Mouse (Mus musculus): Measurements from ENCODE around the gene Spata16.

Gene Spata16

GRCm38 (mm10) chr3:26834178-26835050, 197.0 kb downstream of the Spata16 start:
- DNase-seq, result peak; percentile 53

- no peak for DNase-seq
These were observed 197.8 kb downstream of the Spata16 start for GRCm38 (mm10) chr3:26835051-26835755.

DNA sequence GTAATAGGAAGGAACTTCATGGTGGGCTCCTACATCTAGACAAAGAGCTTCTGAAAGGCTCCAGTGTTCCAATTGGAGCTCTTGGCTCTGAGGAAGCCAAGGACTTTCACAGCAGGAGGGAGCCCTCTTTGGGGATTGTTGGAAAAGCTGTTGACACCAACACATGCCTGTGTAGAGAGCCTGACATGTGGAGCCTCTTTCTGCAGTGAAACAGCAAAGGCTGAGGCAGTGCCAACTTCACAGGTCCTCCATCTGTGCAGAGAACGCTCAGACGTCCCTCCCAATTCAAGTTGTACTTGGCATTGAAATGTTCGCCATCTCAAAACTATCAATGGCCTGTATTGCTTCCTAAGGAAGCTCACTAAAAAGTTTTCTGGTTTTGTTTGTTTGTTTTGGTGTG, 207.6 kb downstream of the Spata16 start:
- DNase-seq, result no peak

- DNase-seq, result no peak
These were observed 210.5 kb downstream of the Spata16 start for GRCm38 (mm10) chr3:26847935-26848334.

- no peak for DNase-seq
These were observed 212.8 kb downstream of the Spata16 start for GRCm38 (mm10) chr3:26850207-26850606.

DNA sequence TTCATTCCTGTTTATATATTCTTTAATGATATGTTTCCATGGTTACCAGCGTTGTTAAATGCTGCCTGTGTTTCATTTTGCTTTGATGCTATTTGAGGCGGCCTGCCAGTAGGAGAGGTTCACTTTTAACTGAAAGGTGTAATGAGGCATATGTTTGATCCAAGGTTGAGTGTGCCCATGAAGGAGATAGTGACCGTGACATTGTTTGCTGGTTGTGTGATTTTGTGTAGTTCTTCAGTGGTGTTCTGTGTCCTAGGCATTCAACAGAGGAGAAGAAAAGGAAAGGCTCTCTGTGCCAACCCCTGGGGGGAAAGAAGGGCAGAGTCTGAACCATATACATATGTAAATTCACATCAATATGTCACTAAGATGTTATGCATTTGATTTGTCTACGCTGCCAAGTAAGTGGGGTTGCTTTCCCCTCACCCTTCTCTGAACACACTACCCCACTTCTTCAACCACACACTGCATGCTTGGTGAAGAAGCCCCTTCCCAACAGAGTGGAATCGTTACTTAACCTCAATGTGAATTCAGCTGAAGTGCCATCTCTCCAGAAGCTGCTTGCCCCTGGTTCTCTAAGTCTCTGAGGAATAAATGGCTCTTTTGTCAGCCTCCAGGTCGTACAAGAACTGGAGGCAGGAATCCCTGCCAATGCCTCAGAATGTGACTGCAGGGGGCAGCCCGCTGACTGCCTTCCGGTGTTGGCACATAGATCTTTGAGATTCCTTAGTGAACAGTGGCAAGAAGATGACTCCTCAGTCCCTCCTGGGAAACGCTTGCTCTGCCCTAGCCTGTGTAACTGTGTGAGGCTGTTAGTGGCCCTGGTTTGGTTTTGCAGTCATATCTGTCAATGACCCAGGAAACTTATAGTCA, 213.5 kb downstream of the Spata16 start:
- no peak for DNase-seq

GRCm38 (mm10) chr3:26853557-26853956, 216.1 kb downstream of the Spata16 start:
- no peak for DNase-seq

- DNase-seq, result peak; percentile 10
These were observed 237.3 kb downstream of the Spata16 start for GRCm38 (mm10) chr3:26874706-26875105.

DNA sequence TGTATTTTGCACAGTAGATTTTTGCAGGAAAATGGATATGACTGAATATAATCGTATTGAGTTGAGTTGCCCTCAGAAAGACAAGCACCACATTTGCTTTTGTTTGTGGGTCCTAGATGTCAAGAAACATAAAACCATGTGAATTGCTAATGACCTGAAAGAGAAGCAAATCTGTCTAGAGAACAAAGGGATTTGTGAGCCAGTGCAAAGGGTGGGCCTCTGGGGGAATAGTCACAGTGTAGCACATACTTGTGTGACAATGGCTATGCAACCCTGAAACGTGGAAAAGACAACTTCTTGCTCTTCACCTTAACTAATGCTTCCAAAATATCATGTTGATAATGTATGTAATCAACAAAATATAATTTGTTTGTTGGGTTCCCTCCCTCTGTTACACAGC, 239.9 kb downstream of the Spata16 start:
- DNase-seq, result no peak

- no peak for DNase-seq
These were observed 279.2 kb downstream of the Spata16 start for GRCm38 (mm10) chr3:26916607-26917006.

DNA sequence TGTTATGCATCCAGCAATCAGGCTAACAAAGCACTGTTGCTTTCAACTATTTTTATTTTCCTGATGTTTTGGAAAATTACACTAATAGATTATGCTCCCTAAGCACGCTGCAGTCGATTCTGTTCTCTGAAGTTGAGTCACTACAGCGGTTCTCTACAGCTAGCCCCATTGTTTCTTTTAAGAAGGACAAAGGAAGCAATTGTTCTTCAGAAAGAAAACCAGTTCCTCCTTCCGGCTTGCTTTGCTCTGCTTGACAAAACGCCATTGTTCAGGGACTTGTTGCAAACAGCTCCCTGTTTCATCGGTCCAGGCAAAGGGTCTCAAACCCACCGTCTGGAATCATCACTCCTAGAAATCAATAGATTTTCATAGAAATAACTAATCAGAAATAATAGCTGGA, 283.6 kb downstream of the Spata16 start:
- no peak for DNase-seq

GRCm38 (mm10) chr3:26921576-26921975, 284.2 kb downstream of the Spata16 start:
- DNase-seq, result no peak

GRCm38 (mm10) chr3:26923391-26923790, 286.0 kb downstream of the Spata16 start:
- no peak for DNase-seq

DNA sequence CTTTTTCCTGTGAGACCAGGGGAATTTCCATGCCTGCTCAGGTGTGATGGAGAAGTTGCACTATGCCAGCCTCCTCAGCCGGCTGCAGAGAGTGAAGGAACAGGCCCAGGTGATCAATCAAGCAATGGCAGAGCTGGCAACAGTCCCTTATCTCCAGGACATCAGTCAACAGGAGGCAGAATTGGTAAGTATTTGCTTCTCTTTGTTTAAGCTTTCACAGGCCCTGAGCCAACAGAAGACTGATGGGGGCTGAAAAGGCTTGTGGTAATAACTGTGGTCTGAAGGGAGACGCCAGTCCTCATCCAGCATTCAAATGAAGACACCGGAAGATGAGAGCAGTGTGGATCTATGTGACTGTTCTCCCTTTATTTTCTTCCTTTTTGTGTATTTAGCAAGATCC, 286.8 kb downstream of the Spata16 start:
- no peak for DNase-seq

DNA sequence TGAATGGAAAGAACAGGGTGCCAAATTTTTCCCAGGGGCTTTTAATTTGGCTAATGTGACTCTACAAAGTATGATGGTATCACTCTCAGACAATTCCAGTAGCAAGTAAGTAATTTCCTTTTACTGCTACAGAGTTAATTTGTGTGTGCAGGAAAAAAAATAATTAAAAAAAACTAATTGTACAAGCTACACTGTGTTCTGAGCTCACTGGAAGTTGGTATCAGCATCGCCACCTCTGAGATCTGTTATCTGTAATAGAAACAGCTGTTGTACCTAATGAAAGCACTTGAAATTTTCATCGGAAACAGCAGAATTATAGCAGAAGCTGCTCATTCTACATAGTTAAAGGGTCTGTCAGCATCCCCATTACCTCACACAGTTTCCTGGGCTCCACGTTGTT, 295.7 kb downstream of the Spata16 start:
- DNase-seq, result no peak

GRCm38 (mm10) chr3:26936897-26937590, 299.6 kb downstream of the Spata16 start:
- no peak for DNase-seq

DNA sequence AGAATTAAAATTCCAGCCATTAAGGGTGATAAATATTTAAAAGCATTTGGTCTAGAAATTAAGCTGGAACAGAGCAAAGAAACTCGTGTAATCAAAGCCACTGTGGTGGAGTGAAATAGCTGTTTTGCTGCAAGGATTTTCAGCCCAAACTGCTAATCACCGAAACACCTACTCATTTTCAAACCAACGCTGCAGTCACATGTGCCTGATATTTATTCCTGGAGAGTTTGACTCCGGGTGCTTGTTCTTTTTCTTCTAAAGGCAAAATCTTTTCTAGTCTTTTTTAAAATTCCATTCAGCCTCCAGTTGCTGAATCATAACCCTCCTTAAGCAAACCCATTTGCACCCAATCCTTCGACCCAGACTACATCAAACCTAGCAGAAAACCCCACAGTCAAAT, 329.4 kb downstream of the Spata16 start:
- no peak for DNase-seq

- no peak for DNase-seq
These were observed 331.6 kb downstream of the Spata16 start for GRCm38 (mm10) chr3:26968852-26969513.

GRCm38 (mm10) chr3:26970529-26970928, 333.1 kb downstream of the Spata16 start:
- no peak for DNase-seq

GRCm38 (mm10) chr3:26971276-26971675, 333.9 kb downstream of the Spata16 start:
- no peak for DNase-seq

DNA sequence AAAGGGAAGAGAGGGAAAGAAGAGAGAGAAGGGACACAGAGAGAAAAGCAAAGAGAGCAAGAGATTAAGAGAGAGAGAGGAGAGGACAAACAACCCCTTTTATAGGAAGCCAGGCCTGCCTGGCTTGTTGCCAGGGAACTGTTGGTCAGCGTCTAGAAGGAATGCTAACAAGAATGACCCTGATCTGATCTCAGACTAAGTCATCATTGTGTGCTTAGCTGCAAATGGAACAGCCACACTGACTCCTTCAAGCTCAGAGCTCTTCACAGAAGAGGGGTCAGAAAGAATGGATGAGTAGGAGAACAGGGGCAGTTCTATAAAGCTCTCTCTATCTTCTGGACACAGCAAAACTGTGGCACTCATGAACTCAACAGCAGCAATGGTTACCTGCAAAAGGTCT, 334.7 kb downstream of the Spata16 start:
- DNase-seq, result no peak

- no peak for DNase-seq
These were observed 342.2 kb downstream of the Spata16 start for GRCm38 (mm10) chr3:26979603-26980002.

Data from right cerebral cortex, postnatal 14 days (tissue).